Mouse (Mus musculus) cerebellum, postnatal 4 days (tissue): ENCODE measurements around the gene Rtn4rl1.

Experiments used
- DNase-seq, 2 experiments: peaks; one replicate each; pipeline ENCODE4 v3.0.0; 2022; ENCODE audit warnings: low spot score in 2 of 2, mixed read lengths in 1 of 2

Gene Rtn4rl1

DNA sequence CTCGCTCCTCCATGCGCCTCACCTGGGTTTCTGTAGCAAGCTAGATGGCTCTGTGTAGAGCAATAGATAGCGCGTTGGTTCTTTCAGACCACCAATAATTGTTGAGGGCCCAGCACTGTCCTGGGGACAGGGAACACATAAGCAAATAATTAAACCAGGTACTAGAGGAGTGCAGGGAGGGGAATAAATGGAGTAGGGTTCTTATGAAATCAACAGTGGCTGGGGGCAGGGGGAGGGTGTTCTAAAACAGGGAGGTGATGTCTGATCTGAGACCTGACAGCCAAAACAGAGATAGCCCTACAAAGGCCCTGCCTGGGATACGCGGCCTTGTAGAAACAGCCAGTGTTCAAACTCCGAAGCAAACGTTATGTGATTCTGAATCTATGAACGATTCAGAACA is 56.0 kb downstream of the Rtn4rl1 start:
- no peak for DNase-seq

DNA sequence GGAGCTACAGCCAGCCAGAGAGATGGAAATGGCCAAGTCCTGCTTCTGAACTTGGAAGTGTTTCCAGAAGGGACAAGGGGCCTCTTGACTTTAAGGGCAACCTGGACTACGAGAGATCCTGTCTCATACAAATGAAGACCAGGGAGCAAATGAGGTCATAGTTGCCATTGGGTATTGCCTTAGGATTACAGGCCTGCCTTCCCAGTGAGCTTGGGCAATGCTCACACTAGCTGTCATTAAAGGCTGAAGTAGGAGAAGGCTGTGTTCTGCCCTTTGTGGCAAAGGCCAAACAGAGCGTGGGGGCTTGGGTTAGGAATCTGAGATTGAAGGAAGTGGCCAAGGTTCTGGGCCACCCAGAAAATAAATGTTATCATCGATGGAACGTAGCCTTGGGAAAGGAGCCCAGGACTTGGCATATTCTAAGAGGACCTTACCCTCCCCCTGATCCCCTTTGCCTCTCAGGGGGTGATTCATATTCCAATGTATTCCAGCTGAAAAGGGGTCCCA is 57.5 kb downstream of the Rtn4rl1 start:
- no peak for DNase-seq

DNA sequence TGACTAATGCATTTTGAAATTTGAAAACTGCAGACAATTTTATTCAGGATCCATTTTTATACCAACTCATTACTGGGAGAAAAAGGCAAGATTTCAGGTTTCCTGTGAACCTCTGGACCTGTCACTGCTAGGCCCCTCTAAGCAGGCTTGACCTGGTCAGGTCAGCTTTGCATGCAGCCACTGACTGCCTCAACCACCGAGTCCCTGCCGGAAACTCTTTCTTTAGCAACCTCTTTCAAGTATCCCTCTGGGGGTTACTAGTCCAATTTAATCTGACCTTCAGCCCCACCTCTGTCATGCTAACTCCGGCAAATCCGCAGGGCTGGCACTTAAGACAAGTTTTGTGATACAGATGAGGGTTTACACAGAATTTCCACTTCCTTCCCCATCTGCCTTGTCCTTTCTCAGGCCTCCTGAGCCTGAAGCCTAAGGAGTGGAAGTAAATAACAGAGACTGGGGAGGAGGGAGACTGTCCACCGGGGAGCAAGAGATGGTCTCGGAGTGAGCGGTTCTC is 58.0 kb downstream of the Rtn4rl1 start:
- DNase-seq, result no peak

DNA sequence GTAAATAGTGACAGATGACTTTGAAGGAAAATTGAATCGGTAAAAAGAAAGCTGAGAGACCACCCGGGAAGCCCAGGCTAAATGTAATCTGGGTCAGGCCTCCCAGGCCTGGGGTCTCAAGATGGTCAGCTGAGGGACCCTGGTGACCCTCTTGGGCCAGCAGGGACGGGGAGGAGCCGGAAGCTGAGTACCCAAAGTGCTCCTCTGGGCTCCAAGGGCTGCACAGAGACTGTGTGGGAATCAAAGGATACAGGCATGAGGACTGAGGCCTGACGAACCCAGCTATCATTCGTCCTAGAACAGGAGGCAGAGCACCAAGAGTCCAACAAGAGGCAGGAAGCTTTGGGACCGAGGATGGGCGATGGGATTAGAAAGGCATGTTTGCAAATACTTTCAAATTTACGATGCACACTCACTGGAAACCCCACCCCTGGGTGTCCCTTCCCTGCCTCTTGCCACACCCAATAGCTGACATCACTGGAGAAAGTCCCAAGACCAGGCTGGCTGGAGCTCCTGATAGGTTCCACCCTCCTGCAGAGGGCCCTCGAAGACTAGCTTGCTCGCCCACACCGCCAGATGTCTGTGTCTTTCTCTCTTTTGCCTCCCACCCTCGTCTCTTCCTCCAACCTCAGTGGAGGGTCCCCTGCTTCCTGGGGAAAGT is 60.8 kb downstream of the Rtn4rl1 start:
- no peak for DNase-seq

DNA sequence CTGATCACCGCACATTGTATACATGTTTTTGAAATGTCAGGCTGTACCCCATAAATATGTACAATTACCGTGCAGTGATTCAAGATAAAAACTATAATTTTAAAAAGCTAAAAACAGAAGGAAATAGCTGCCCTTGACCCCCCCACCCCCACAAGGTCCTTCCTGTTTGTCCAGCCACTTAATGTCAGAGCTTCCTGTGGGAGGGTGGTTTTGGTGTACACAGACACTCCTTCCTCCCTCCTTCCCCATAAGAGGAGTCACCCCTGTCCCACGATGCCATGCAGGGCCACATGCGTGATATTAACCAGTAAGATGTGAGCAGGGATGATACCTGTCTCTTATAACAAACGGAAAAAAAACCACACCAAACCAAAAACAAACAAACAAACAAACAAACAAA is 61.7 kb downstream of the Rtn4rl1 start:
- no peak for DNase-seq

DNA sequence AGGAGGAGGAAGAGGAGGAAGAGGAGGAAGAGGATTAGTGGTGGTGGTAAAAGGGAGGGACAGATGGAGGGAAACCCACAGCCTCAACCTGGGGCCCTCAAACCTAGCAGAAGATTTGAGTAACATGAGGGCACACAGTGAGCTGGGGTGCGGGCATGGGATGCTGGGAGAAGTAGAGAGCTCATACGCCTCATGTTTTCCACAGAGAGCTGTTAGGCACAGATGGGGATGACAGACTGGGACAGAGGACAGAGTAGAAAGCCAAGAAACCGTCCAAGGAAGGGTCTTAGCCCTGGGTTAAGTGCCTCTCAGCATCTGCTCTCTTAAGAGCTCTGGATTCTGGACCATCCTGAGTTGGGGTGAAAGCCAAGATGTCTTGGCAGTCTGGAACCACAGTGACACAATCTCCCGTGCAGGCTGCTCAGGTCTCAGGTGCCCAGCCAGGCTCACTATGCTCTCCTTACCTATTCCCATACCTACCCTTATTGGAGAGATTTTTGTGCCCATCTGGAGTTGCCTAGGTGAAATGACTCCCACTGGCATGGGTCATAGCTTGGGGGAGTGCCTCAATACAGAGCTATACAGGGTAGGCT is 63.6 kb downstream of the Rtn4rl1 start:
- DNase-seq, result no peak

DNA sequence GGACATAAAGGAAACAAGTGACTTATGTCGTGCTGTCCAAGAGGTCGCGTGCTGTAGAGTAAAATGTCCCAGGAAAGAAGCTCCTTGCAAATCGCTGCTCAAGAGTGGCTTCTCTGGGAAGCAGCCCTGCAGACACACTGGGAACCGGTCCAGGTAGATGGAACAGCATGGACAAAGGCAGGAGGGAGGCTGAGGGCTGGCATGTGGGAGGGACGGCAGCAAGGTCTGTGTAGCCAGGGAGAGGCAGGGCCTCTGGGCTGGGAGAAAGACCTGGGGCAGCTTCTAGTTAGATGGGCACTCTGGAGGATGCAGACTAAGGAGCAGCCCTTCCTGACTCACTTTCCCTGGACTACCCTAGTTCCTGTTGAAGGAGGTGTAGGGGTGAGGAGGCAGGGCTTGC is 65.8 kb downstream of the Rtn4rl1 start:
- no peak for DNase-seq

DNA sequence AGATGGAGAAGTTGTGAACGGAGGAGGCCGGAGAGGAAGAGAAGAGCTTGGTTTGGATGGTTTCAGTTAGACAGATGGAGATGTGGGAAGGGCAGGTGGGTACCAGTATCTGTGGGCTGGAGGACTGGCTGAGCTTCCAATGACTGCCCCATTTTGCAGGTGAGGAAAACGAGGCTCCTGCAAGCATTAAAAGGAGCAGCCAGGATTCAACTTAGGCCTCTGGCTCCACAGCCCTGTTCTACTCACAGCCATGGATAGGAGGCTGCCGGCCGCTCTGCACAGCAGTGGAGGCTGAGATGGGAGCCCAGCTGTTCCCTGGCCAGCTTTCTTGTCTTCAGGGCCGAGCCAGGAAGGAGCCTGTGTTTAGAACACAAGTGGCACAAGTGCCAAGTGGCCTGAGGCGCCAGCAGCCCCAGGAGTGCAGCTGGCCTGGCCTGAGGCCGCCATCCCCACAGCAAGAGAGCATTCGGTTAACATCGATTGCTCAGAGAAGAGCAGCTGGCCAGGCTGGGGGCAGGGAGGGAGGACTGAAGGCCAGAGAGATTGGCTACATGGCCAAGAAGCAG is 66.5 kb downstream of the Rtn4rl1 start:
- peak in 1 of 2 experiments; percentile 62 for DNase-seq

DNA sequence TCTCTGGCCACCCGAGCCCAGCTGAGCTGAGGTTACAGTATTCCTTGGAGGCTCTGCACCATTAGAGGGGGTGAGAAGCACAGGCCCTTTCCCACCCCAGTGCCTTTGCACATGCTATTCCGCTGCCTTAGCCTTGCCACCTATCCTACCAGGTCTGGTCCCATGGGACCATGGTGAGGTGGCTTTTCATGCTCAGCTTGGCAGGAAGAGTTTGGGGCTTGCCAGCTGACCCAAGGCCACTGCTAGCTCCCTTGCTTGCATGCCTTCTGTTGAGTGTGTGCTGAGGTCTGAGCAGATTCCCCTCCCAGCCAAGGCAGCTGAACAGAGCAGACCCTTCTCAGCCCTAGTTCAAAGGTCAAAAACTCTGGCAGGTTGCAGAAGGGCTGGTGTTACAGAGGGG is 67.4 kb downstream of the Rtn4rl1 start:
- no peak for DNase-seq

DNA sequence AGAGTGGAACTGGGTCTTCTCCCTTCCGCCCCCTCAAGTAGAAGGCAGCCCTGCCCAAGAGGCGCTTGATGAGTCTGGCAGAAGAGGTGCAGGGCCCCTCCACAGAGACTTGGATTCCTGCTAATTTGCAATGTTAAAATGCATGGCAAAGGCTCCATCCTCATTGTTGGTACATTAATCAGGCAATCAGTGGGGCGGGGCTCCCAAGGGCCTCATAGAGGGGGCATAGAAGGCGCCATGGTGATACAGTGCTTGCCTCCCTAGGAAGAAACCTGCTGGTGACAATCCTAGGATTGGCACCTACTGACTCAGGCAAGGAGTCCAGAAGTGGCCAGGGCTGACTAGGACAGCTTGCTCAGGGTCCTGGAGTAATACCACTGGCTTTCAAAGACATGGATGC is 68.1 kb downstream of the Rtn4rl1 start:
- no peak for DNase-seq

DNA sequence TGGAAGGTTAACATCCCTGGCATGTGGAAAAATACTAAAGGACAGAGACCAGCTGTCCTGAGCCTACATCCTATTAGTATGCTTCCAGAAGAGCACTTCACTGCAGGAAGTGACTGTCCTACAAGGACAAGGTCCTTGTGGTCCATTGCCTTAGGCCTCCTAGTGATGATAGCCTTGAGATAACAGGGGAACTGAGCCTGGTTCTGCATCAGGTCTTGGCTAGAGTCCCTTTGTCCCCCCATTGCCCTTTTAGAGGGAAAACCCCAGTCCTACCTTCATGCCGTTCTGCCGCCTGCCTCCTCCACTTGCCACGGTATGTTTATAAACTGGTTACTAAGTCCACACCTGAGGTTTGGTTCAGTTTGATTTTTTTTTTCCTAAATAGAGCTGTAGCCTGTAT is 68.6 kb downstream of the Rtn4rl1 start:
- no peak for DNase-seq

DNA sequence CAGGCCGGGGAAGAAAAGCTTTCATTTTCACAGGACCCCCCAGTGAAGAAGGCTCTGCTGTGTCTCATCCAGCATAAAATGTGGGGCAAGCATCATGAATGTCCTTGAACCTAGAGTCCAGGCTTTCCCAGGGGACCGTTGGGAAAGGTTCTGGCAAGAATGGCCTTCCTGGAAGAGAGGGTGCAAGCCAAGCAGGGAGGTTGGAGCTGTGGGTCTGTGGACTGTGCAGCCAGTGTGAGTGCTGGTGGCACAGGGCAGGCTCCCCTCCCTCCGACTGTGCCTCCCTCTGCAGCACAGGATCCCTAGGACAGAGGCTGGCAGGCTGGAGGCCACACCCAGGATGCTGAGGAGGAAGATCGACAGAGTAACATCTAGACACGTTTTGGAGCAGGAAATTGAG is 69.2 kb downstream of the Rtn4rl1 start:
- no peak for DNase-seq

DNA sequence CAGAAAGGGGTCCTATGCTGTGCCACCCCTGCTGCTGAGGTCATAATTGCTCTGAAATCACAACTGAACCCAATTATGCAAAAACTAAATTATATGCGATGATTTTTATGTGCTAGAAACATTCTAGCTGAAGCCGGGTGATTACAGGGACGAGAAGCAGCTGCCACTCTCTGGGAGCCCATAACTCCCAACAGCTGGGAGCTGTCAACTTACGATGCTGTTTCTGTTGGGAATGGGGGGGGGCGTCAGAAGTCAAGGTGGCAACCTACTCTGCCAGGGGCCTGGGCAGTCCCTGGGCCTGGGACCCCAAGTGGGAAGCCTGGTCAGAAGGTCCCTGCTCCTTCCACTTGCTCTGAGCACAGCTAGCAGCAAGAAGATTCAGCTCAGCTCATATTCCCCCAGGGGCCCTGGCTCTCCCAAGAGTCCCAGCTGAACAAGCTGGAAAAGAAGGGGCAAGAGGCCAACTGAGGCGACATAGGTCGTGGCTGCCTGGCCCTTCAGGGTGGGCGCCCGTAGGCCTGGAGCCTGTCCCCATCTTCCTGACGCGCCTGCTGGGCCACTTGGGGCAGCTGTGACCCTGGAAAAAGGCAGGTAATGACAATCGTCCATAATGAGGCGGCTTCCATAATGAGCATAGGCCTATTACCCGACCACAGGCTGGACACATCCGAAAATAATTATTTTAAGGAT is 69.8 kb downstream of the Rtn4rl1 start:
- no peak for DNase-seq

DNA sequence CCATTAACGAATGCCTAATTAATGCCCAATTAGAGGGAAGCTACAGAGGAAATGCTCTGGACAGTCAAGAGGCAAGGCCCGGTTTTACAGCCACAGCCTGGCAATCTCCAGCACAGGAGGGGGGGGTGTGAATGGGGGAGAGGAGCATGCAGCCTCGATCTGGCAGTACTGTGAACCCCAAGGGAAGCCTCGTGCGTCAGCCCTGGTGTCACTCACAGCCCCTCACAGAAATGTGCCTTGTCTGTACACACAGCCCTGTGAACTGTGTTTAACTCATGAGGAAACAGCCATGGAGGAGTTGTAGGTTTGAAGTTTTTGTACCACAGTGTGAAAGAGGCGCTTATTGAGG is 70.4 kb downstream of the Rtn4rl1 start:
- no peak for DNase-seq

DNA sequence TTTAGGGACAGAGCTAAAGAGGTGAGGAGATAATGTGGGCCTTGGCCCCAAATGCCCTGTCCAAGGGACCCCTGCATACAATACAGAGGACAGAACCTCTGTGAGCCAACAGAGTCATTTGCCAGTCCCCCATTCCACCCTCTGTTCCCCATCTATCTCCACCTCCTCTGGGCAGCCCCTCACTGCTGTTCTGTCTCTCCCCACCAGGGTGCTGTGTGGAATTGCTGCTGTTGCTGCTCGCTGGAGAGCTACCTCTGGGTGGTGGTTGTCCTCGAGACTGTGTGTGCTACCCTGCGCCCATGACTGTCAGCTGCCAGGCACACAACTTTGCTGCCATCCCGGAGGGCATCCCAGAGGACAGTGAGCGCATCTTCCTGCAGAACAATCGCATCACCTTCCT is 71.0 kb downstream of the Rtn4rl1 start:
- no peak for DNase-seq

DNA sequence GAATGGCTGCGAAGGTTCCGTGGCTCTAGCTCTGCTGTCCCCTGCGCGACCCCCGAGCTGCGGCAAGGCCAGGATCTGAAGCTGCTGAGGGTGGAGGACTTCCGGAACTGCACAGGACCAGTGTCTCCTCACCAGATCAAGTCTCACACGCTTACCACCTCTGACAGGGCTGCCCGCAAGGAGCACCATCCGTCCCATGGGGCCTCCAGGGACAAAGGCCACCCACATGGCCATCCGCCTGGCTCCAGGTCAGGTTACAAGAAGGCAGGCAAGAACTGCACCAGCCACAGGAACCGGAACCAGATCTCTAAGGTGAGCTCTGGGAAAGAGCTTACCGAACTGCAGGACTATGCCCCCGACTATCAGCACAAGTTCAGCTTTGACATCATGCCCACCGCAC is 72.0 kb downstream of the Rtn4rl1 start:
- DNase-seq, result no peak

DNA sequence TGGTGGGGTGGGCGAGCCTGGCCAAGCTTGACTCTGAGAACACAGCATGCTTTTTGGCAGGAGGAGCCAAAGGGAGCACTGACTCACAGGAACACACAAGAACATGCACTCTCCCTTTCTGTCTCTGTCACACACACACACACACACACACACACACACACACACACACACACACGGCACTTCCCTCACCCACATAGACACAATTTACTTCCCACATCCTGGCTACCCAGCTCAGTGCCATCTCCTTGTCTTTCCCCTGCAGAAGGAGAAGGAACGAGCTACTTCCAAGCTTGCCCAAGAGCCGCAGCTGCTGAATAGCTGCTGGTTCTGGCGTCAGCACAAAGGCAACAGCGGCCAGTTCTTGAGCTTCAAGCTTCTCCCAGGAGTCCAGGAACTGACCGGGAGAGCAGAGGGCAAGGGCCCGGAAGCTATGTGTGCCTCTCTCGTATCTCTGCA is 74.3 kb downstream of the Rtn4rl1 start:
- no peak for DNase-seq

DNA sequence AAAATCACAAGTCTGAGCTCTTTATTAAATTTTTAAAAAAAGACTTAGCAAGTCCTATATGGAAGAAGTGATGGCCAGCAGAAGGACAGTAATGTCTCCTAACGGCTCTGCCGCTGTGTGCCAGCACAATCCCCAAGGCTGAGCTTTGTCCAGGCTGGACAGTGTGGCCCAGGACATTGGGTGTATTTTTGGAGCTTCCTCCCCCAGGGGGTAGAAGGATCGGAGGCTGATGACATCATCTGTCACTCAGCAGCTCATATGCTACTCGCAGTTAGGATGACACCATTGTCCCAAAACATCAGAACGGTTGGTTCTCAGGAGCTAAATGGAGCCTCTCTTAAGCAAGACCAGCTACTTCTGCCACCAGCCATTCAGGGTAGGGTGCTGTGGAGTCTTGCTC is 74.9 kb downstream of the Rtn4rl1 start:
- DNase-seq, result no peak

DNA sequence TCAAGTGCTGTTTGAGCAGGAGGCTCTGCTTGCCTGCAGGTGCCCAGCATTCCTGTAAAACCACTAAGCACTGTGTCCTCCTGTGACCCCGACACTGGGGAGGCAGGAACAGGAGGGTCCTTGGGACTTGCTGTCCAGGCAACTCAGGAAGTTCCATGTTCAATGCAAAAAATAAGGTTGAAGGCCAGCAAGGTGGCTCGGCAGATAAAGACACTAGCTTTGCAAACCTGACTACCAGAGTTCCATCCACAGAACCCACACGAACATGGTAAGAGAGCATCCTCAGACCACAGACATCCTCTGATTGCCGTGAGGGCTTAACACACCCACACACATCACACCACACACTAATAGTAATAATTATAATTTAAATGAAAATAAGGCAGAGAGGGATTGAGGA is 75.6 kb downstream of the Rtn4rl1 start:
- no peak for DNase-seq

DNA sequence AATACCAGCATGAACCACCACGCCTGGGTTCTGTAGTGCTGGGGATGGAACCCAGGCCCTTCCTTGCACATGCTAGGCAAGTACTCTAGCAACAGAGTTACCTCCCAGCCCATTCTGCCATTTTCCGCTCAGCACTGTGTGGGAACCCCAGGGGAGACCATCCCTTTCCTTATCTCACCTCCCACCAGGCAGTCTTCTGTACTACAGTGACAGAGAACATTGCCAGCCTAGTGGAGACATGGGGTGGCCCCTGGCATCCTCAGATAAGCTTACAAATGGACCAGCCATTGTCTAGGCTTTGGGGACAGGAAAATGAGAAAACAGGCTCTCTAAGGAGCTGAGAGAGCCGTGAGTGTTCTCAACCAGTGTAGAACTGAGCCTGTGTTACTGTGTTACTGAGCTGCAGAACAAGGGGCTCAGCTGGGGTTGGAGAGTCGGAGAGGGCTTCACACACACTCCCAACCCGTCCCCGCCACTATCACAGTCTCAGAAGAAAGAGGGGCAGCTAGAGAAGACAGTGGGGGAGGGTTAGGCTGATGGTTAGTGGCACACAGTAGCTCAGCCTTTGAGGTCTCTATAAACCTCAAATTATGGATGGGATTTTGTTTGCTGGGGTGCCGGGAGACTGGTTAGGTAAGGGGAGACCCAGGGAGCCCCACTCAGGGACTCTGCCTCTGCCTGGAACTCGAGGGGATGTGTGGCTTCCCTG is 76.8 kb downstream of the Rtn4rl1 start:
- no peak for DNase-seq

DNA sequence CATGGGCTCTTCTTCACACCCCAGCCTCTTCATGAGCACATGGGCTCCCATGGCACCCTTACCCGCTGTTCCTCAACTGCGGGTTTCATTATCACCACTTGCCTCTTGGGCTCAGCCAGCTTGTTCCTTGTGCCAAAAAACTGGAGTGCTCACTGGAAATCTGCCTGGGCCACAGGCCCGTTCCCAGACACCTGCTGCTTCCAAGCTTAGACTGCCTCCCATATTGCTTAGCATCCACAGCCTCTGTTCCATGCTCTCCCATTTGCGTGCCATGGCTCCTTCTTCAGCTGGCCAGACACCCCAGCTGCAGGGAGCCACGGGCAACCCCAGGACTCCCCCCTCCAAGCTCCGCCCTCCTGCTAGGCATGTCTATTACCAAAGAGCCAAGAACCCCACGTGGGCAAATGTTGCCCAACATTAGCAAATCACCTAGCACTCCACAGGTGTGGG is 77.4 kb downstream of the Rtn4rl1 start:
- DNase-seq, result peak in 1 of 2 experiments; percentile 60

DNA sequence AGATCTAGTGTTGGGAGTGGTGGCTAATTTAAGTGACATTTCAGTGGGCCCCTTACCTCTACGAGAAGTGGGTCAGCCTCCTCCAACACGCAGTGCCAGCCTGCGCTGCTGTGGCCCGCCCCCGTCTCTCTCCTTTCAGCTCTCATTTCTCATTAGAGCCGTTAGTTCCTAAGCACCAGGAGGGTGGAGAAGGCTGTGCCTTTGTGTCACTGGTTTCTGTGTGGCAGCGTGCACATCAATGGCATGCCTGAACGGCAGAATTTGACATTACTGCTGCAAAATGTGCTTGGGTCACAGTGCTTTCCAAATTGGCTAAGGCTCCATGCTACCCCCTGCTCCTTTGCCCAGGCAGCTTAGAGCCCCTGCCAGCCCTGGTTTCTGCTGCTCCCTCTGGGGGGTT is 79.9 kb downstream of the Rtn4rl1 start:
- no peak for DNase-seq
